Mouse (Mus musculus) limb, embryonic 13.5 days (tissue): Measurements from ENCODE around the gene Arpc2. TPM values are rescaled to one million over a fixed set of nuclear protein-coding genes. Genes with fewer than 3 reads are reported as not detected.

Source experiments
- ATAC-seq: fragments of 200-750 bp; cut with Nextera tagmentation; 2 replicates; pipeline ENCODE4 v1.8.0; 2017; ENCODE audit warnings: low read depth, moderate number of reproducible peaks, moderate TSS enrichment; ENCODE audit not compliant: low FRiP score
- H3K27ac ChIP-seq: fragments of 300-500 bp; sonication (generic); 2 replicates; pipeline ENCODE4 v1.5.1; 2015; ENCODE audit warnings: inconsistent platforms, mild to moderate bottlenecking, moderate library complexity
- H3K27me3 ChIP-seq: fragments of 300-500 bp; sonication (generic); 2 replicates; pipeline ENCODE4 v1.6.1; 2015; ENCODE audit warnings: mild to moderate bottlenecking, inconsistent platforms
- H3K36me3 ChIP-seq: fragments of 300-500 bp; sonication (generic); 2 replicates; pipeline ENCODE4 v1.6.1; 2015; ENCODE audit warnings: inconsistent platforms, mild to moderate bottlenecking, moderate library complexity
- H3K4me1 ChIP-seq: fragments of 300-500 bp; sonication (generic); 2 replicates; pipeline ENCODE4 v1.6.1; 2015; ENCODE audit warnings: inconsistent platforms
- H3K4me2 ChIP-seq: fragments of 300-500 bp; sonication (generic); replicated peaks from 2 replicates; pipeline ENCODE4 v1.6.1; 2015; ENCODE audit warnings: inconsistent platforms, mild to moderate bottlenecking, moderate library complexity
- H3K4me3 ChIP-seq: fragments of 300-500 bp; sonication (generic); 2 replicates; pipeline ENCODE4 v1.5.1; 2015; ENCODE audit warnings: moderate library complexity, mild to moderate bottlenecking, inconsistent platforms
- H3K9ac ChIP-seq: fragments of 300-500 bp; sonication (generic); 2 replicates; pipeline ENCODE4 v1.6.1; 2015; ENCODE audit warnings: mild to moderate bottlenecking, inconsistent platforms
- H3K9me3 ChIP-seq: fragments of 300-500 bp; sonication (generic); 2 replicates; pipeline ENCODE4 v1.6.1; 2016; ENCODE audit warnings: inconsistent platforms
- WGBS: fragments of 180-500 bp; shearing (Covaris S2); methylation state at CpG from one replicate; pipeline ENCODE4 v1.1.7; 2015; 5-methylcytosine and 5-hydroxymethylcytosine counted together
- polyA plus RNA-seq: library from polyadenylated mRNA; unstranded; fragments of >200 nt; fragmentation: Nextera tagmentation; extraction: Ambion mirVana; gene quantifications from 2 replicates; pipeline ENCODE4 v1.2.1, GENCODE M21; 2015

Arpc2 gene
- polyA plus RNA-seq, 1 experiment from 2014 or later, result 389 TPM

- WGBS, result 82% methylated on average over 8 of the region's 8 CpGs
Observed at GRCm38 (mm10) chr1:74206642-74207041, 29.2 kb upstream of the Arpc2 start.

GRCm38 (mm10) chr1:74207906-74208305, 28.0 kb upstream of the Arpc2 start:
- Histone ChIP-seq H3K4me3 (no peak overlapping the region), H3K4me1 (no peaks in the 10 kb centered on the region), H3K36me3 (no peaks in the 10 kb centered on the region), H3K9ac (no peak overlapping the region), H3K27me3 (no peaks in the 10 kb centered on the region), H3K4me2 (no peak overlapping the region), H3K27ac (no peak overlapping the region), H3K9me3 (no peaks in the 10 kb centered on the region)
- 66% methylated on average over 9 of the region's 9 CpGs for WGBS
- ATAC-seq, result no peak

More at GRCm38 (mm10) chr1:74206642-74207041, 29.2 kb upstream of the Arpc2 start:
- Histone ChIP-seq H3K4me1 (no peaks in the 10 kb centered on the region), H3K36me3 (no peaks in the 10 kb centered on the region), H3K4me3 (no peak overlapping the region), H3K27me3 (no peaks in the 10 kb centered on the region), H3K9ac (no peak overlapping the region), H3K4me2 (no peak overlapping the region), H3K9me3 (no peaks in the 10 kb centered on the region), H3K27ac (no peak overlapping the region)
- no peak for ATAC-seq

GRCm38 (mm10) chr1:74208941-74209340, 26.9 kb upstream of the Arpc2 start:
- no peak overlapping the region for H3K4me3 ChIP-seq
- H3K27ac ChIP-seq, result no peak overlapping the region
- ATAC-seq, result no peak
- H3K9ac ChIP-seq, result no peak overlapping the region
- no peak overlapping the region for H3K4me2 ChIP-seq
- no peaks in the 10 kb centered on the region for H3K36me3 ChIP-seq
- H3K27me3 ChIP-seq, result no peaks in the 10 kb centered on the region
- WGBS, result 92% methylated on average over 8 of the region's 8 CpGs
- no peaks in the 10 kb centered on the region for H3K9me3 ChIP-seq
- H3K4me1 ChIP-seq, result no peaks in the 10 kb centered on the region

- Histone ChIP-seq H3K27me3 (no peaks in the 10 kb centered on the region), H3K4me1 (no peaks in the 10 kb centered on the region), H3K9me3 (no peaks in the 10 kb centered on the region), H3K36me3 (no peaks in the 10 kb centered on the region), H3K9ac (no peak overlapping the region), H3K4me2 (no peak overlapping the region), H3K4me3 (no peak overlapping the region), H3K27ac (no peak overlapping the region)
- ATAC-seq, result no peak
- WGBS, result 90% methylated on average over 7 of the region's 7 CpGs
Observed at GRCm38 (mm10) chr1:74219922-74220321, 16.0 kb upstream of the Arpc2 start.

- no peaks in the 10 kb centered on the region for H3K9me3 ChIP-seq
- H3K36me3 ChIP-seq, result no peaks in the 10 kb centered on the region
- H3K9ac ChIP-seq, result no peak overlapping the region
- no peaks in the 10 kb centered on the region for H3K27me3 ChIP-seq
- no peak overlapping the region for H3K27ac ChIP-seq
- no peak overlapping the region for H3K4me2 ChIP-seq
- H3K4me1 ChIP-seq, result no peaks in the 10 kb centered on the region
- 81% methylated on average over 7 of the region's 7 CpGs for WGBS
- no peak overlapping the region for H3K4me3 ChIP-seq
- ATAC-seq, result no peak
Observed at GRCm38 (mm10) chr1:74227317-74227716, 8.6 kb upstream of the Arpc2 start.

- 52% methylated on average over 2 of the region's 2 CpGs for WGBS
- Histone ChIP-seq H3K4me2 (no peak overlapping the region), H3K27ac (no peak overlapping the region), H3K9me3 (no peaks in the 10 kb centered on the region), H3K4me3 (no peak overlapping the region), H3K36me3 (no peaks in the 10 kb centered on the region), H3K4me1 (no peaks in the 10 kb centered on the region), H3K9ac (no peak overlapping the region), H3K27me3 (no peaks in the 10 kb centered on the region)
- no peak for ATAC-seq
Observed at GRCm38 (mm10) chr1:74229942-74230341, 5.9 kb upstream of the Arpc2 start.

- no CpG with 5 or more reads among the region's 1 CpGs for WGBS
- Histone ChIP-seq H3K9me3 (no peaks in the 10 kb centered on the region), H3K27ac (no peak overlapping the region), H3K4me3 (no peak overlapping the region), H3K4me2 (no peak overlapping the region), H3K9ac (no peak overlapping the region), H3K4me1 (no peaks in the 10 kb centered on the region), H3K27me3 (no peaks in the 10 kb centered on the region), H3K36me3 (no peaks in the 10 kb centered on the region)
- no peak for ATAC-seq
Observed at GRCm38 (mm10) chr1:74230992-74231391, 4.9 kb upstream of the Arpc2 start.

- Histone ChIP-seq H3K36me3 (0 out of 2 replicates have a peak, but pooled peaks cover 2% of the 10 kb centered on the region), H3K9ac (peak overlapping the region; percentile 96), H3K9me3 (no peaks in the 10 kb centered on the region), H3K4me1 (peaks cover 35% of the 10 kb centered on the region), H3K4me3 (peak overlapping the region; percentile 99), H3K4me2 (peak overlapping the region; percentile 89), H3K27ac (peak overlapping the region; percentile 91), H3K27me3 (no peaks in the 10 kb centered on the region)
- under 1% methylated on average over 52 of the region's 57 CpGs for WGBS
- ATAC-seq, result peak; percentile 74
Observed at GRCm38 (mm10) chr1:74236590-74237317, 870 bp downstream of the Arpc2 start.

GRCm38 (mm10) chr1:74237671-74238070, 1.8 kb downstream of the Arpc2 start:
- 31% methylated on average over 5 of the region's 5 CpGs for WGBS
- peak overlapping the region; percentile 89 for H3K4me2 ChIP-seq
- H3K9ac ChIP-seq, result peak overlapping the region; percentile 96
- peak overlapping the region; percentile 99 for H3K4me3 ChIP-seq
- 0 out of 2 replicates have a peak, but pooled peaks cover 2% of the 10 kb centered on the region for H3K36me3 ChIP-seq
- peak overlapping the region; percentile 91; the same call in 1 of the 2 replicates for H3K27ac ChIP-seq
- H3K4me1 ChIP-seq, result peaks cover 35% of the 10 kb centered on the region
- no peaks in the 10 kb centered on the region for H3K27me3 ChIP-seq
- H3K9me3 ChIP-seq, result no peaks in the 10 kb centered on the region
- no peak for ATAC-seq

- 0 out of 2 replicates have a peak, but pooled peaks cover 2% of the 10 kb centered on the region for H3K36me3 ChIP-seq
- H3K27me3 ChIP-seq, result no peaks in the 10 kb centered on the region
- ATAC-seq, result no peak
- H3K4me2 ChIP-seq, result peak overlapping the region; percentile 89
- 62% methylated on average over 1 of the region's 1 CpGs for WGBS
- peaks cover 35% of the 10 kb centered on the region for H3K4me1 ChIP-seq
- H3K27ac ChIP-seq, result no peak overlapping the region
- H3K4me3 ChIP-seq, result peak overlapping the region; percentile 99
- peak overlapping the region; percentile 96 for H3K9ac ChIP-seq
- no peaks in the 10 kb centered on the region for H3K9me3 ChIP-seq
Observed at GRCm38 (mm10) chr1:74238136-74238535, 2.3 kb downstream of the Arpc2 start.

- Histone ChIP-seq H3K27ac (no peak overlapping the region), H3K27me3 (no peaks in the 10 kb centered on the region), H3K9ac (peak overlapping the region; percentile 39; the same call in 1 of the 2 replicates), H3K4me2 (peak overlapping the region; percentile 89), H3K4me1 (peaks cover 35% of the 10 kb centered on the region), H3K36me3 (0 out of 2 replicates have a peak, but pooled peaks cover 2% of the 10 kb centered on the region), H3K4me3 (no peak overlapping the region), H3K9me3 (no peaks in the 10 kb centered on the region)
- ATAC-seq, result no peak
- 63% methylated on average over 7 of the region's 7 CpGs for WGBS
Observed at GRCm38 (mm10) chr1:74239162-74239561, 3.3 kb downstream of the Arpc2 start.

GRCm38 (mm10) chr1:74239618-74240017, 3.7 kb downstream of the Arpc2 start:
- H3K9me3 ChIP-seq, result no peaks in the 10 kb centered on the region
- 0 out of 2 replicates have a peak, but pooled peaks cover 2% of the 10 kb centered on the region for H3K36me3 ChIP-seq
- H3K4me1 ChIP-seq, result peaks cover 35% of the 10 kb centered on the region
- H3K4me2 ChIP-seq, result peak overlapping the region; percentile 89
- ATAC-seq, result no peak
- H3K9ac ChIP-seq, result peak overlapping the region; percentile 39; the same call in 1 of the 2 replicates
- WGBS, result 54% methylated on average over 11 of the region's 11 CpGs
- H3K27ac ChIP-seq, result no peak overlapping the region
- no peaks in the 10 kb centered on the region for H3K27me3 ChIP-seq
- 0 out of 2 replicates have a peak overlapping the region, but pooled peaks have one; percentile 2 for H3K4me3 ChIP-seq
